Comparison of ENCODE assay signal across 15 mouse cellular contexts in genomic region chr1:172828975-172829374, GRCm38 (mm10).
"Had no signal": no experiment of that assay in that cellular context is flagged by ENCODE, and none has a peak within 500 bp of the region (broad histone marks: within the 10 kb centered on the region; RNA-seq: fewer than 3 reads in every experiment).

No protein-coding gene starts in this region.

- H3K27ac ChIP-seq: liver, embryonic 12.5 days; liver, embryonic 14.5 days; midbrain, embryonic 13.5 days; neural tube, embryonic 13.5 days; neural tube, embryonic 15.5 days had no signal

- DNase-seq: lung, embryonic 14.5 days; retina, postnatal 1 day; right cerebral cortex, adult 18-20 months; right cerebral cortex, postnatal 25 days; right cerebral cortex, postnatal 4 days; spleen, adult 18-20 months; thymus, adult 18-20 months; thymus, postnatal 14 days; thymus, postnatal 36 days had no signal

- H3K9me3 ChIP-seq: liver, embryonic 12.5 days; midbrain, embryonic 13.5 days; neural tube, embryonic 13.5 days; neural tube, embryonic 15.5 days had no signal

- H3K27me3 ChIP-seq: liver, embryonic 12.5 days; midbrain, embryonic 13.5 days; neural tube, embryonic 13.5 days; neural tube, embryonic 15.5 days had no signal

- H3K4me1 ChIP-seq: liver, embryonic 12.5 days; midbrain, embryonic 13.5 days; neural tube, embryonic 13.5 days; neural tube, embryonic 15.5 days had no signal

- H3K36me3 ChIP-seq: liver, embryonic 12.5 days; midbrain, embryonic 13.5 days; neural tube, embryonic 13.5 days; neural tube, embryonic 15.5 days had no signal

- H3K4me3 ChIP-seq: liver, embryonic 12.5 days; midbrain, embryonic 13.5 days; myocyte; neural tube, embryonic 13.5 days; neural tube, embryonic 15.5 days had no signal
